Mouse (Mus musculus) stomach, postnatal 0 days (tissue): ENCODE data around the gene 4933427D14Rik. TPM values are rescaled to one million over a fixed set of nuclear protein-coding genes. Genes with fewer than 3 reads are reported as not detected.

Experiments used
- ATAC-seq: fragments of 200-750 bp; cut with Nextera tagmentation; 2 replicates; pipeline ENCODE4 v1.8.0; 2017; ENCODE audit not compliant: low FRiP score, low TSS enrichment
- DNase-seq: peaks from one replicate; pipeline ENCODE4 v3.0.0-alpha.2; 2016; ENCODE audit warnings: low spot score
- H3K27ac ChIP-seq: fragments of 300-500 bp; sonication (generic); replicated peaks from 2 replicates; pipeline ENCODE4 v1.5.1; 2014; ENCODE audit warnings: mild to moderate bottlenecking, control low read depth
- H3K27me3 ChIP-seq: fragments of 300-500 bp; sonication (generic); 2 replicates; pipeline ENCODE4 v1.6.1; 2014; ENCODE audit warnings: low read length; ENCODE audit not compliant: control insufficient read depth, insufficient read depth
- H3K36me3 ChIP-seq: fragments of 300-500 bp; sonication (generic); 2 replicates; pipeline ENCODE4 v1.6.1; 2014; ENCODE audit warnings: low read length, mixed read lengths; ENCODE audit not compliant: control insufficient read depth, insufficient read depth
- H3K4me1 ChIP-seq: fragments of 300-500 bp; sonication (generic); replicated peaks from 2 replicates; pipeline ENCODE4 v1.6.1; 2014; ENCODE audit warnings: antibody characterized with exemption; ENCODE audit not compliant: control insufficient read depth, insufficient read depth
- H3K4me2 ChIP-seq: fragments of 300-500 bp; sonication (generic); replicated peaks from 2 replicates; pipeline ENCODE4 v1.6.1; 2014; ENCODE audit warnings: low read depth, mild to moderate bottlenecking, control low read depth, moderate library complexity
- H3K4me3 ChIP-seq: fragments of 300-500 bp; sonication (generic); 2 replicates; pipeline ENCODE4 v1.5.1; 2014; ENCODE audit warnings: low read depth, low read length, control low read depth
- H3K9ac ChIP-seq: fragments of 300-500 bp; sonication (generic); 2 replicates; pipeline ENCODE4 v1.6.1; 2014; ENCODE audit warnings: mild to moderate bottlenecking, low read length, control low read depth, mixed read lengths
- H3K9me3 ChIP-seq: fragments of 300-500 bp; sonication (generic); 2 replicates; pipeline ENCODE4 v1.6.1; 2016; ENCODE audit warnings: low read length; ENCODE audit not compliant: control insufficient read depth
- CTCF ChIP-seq: IDR thresholded peaks from 2 replicates; pipeline ENCODE4 v1.5.1; 2016; ENCODE audit warnings: antibody characterized with exemption, low read depth, mild to moderate bottlenecking, moderate library complexity
- EP300 ChIP-seq: optimal IDR thresholded peaks from 2 replicates; pipeline ENCODE3; 2016; ENCODE audit warnings: antibody characterized with exemption
- WGBS: fragments of 180-500 bp; shearing (Covaris S2); extraction: QIAGEN DNeasy Blood & Tissue Kit; methylation state at CpG from one replicate; pipeline ENCODE4 v1.1.7; 2014; 5-methylcytosine and 5-hydroxymethylcytosine counted together
- polyA plus RNA-seq: library from polyadenylated mRNA; unstranded; fragments of >200 nt; fragmentation: Nextera tagmentation; extraction: Ambion mirVana; gene quantifications from 2 replicates; pipeline ENCODE4 v1.2.1, GENCODE M21; 2015

The 4933427D14Rik gene
- polyA plus RNA-seq, 1 experiment from 2014 or later = 7.2 TPM

GRCm38 (mm10) chr11:72134536-72135382 is 72.5 kb downstream of the 4933427D14Rik start:
- TF ChIP-seq CTCF = no peak
- TF ChIP-seq EP300 = no peak

DNA sequence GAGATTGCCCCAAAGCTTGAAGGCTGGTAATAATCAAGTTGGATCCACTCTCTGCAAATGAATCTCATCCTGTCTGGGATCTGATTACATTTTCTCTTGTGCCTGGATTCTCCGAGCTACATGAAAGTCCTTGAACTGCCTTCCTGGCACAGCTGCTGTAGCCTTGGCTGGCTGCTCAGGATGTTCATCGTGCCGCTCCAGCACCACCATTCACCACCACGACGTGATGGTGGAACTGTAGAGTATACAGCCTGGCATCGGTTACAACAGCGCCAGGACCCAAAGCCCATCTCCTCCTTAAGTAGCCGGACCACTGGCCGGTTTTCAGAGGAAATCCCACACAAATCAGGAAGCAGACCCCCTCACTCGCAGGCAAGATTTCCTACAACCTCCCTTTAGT is 74.2 kb downstream of the 4933427D14Rik start:
- H3K9me3 ChIP-seq = no peaks in the 10 kb centered on the region
- 61% methylated on average over 10 of the region's 10 CpGs for WGBS
- no peak overlapping the region for H3K9ac ChIP-seq
- H3K4me3 ChIP-seq = no peak overlapping the region
- peak overlapping the region; percentile 88 for H3K27ac ChIP-seq
- H3K27me3 ChIP-seq = no peaks in the 10 kb centered on the region
- ATAC-seq (no peak), DNase-seq (no peak)
- TF ChIP-seq EP300 = no peak
- no peak for TF ChIP-seq CTCF
- H3K36me3 ChIP-seq = no peaks in the 10 kb centered on the region
- peaks cover 17% of the 10 kb centered on the region for H3K4me1 ChIP-seq
- no peak overlapping the region for H3K4me2 ChIP-seq

More at GRCm38 (mm10) chr11:72134536-72135382, 72.5 kb downstream of the 4933427D14Rik start:
- Histone ChIP-seq H3K9me3 (no peaks in the 10 kb centered on the region), H3K4me2 (peak overlapping the region; percentile 96), H3K36me3 (no peaks in the 10 kb centered on the region), H3K27ac (peak overlapping the region; percentile 56), H3K27me3 (no peaks in the 10 kb centered on the region), H3K4me3 (peak overlapping the region; percentile 57), H3K4me1 (peaks cover 15% of the 10 kb centered on the region), H3K9ac (peak overlapping the region; percentile 78)
- ATAC-seq (no peak; the same call in 1 of the 2 replicates), DNase-seq (no peak)
- WGBS = 17% methylated on average over 24 of the region's 24 CpGs

GRCm38 (mm10) chr11:72132266-72132665 is 75.0 kb downstream of the 4933427D14Rik start:
- WGBS = 8% methylated on average over 3 of the region's 3 CpGs
- Histone ChIP-seq H3K4me1 (peaks cover 17% of the 10 kb centered on the region), H3K27ac (peak overlapping the region; percentile 88), H3K27me3 (no peaks in the 10 kb centered on the region), H3K9ac (0 out of 2 replicates have a peak overlapping the region, but pooled peaks have one; percentile 48), H3K9me3 (no peaks in the 10 kb centered on the region), H3K4me2 (peak overlapping the region; percentile 25; the same call in 1 of the 2 replicates), H3K36me3 (no peaks in the 10 kb centered on the region), H3K4me3 (no peak overlapping the region)
- ATAC-seq = peak; percentile 46
- no peak for TF ChIP-seq CTCF
- TF ChIP-seq EP300 = no peak
- DNase-seq = peak; percentile 85

DNA sequence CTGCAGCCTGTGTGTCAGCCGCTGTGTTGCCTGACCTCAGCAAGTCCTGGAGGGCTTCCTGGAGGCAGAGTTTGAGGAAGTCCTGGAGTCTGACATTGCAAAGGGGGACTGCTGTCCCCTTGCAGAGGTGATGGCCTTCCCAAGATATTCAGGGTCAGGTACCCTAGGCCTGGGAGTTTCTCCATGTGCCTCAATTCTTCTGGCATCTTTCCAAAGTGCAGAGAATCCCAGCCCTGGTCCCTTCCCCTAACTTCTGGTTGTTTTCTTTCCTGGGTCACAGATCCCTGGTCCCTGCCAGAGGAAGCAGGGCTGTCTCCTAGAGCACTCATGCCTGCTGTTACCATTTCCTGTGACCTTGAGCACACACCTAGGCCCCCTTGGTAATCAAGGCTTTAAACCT is 75.6 kb downstream of the 4933427D14Rik start:
- Histone ChIP-seq H3K4me2 (peak overlapping the region; percentile 25; the same call in 1 of the 2 replicates), H3K4me1 (peaks cover 17% of the 10 kb centered on the region), H3K9ac (no peak overlapping the region), H3K27me3 (no peaks in the 10 kb centered on the region), H3K9me3 (no peaks in the 10 kb centered on the region), H3K36me3 (no peaks in the 10 kb centered on the region), H3K4me3 (no peak overlapping the region), H3K27ac (peak overlapping the region; percentile 88)
- ATAC-seq (no peak), DNase-seq (no peak)
- 83% methylated on average over 1 of the region's 1 CpGs for WGBS
- TF ChIP-seq CTCF (no peak), EP300 (no peak)

- Histone ChIP-seq H3K27ac (no peak overlapping the region; the same call in 1 of the 2 replicates), H3K27me3 (no peaks in the 10 kb centered on the region), H3K4me1 (peaks cover 17% of the 10 kb centered on the region), H3K9ac (no peak overlapping the region), H3K4me2 (no peak overlapping the region), H3K9me3 (no peaks in the 10 kb centered on the region), H3K4me3 (no peak overlapping the region), H3K36me3 (no peaks in the 10 kb centered on the region)
- no peak for TF ChIP-seq EP300
- TF ChIP-seq CTCF = no peak
- ATAC-seq = no peak
- WGBS = 68% methylated on average over 3 of the region's 3 CpGs
- DNase-seq = no peak
These were observed 76.4 kb downstream of the 4933427D14Rik start for GRCm38 (mm10) chr11:72130905-72131304.

- TF ChIP-seq CTCF = no peak
- TF ChIP-seq EP300 = no peak
- H3K9me3 ChIP-seq = no peaks in the 10 kb centered on the region
- DNase-seq (no peak), ATAC-seq (peak; percentile 8; the same call in 1 of the 2 replicates)
- no peak overlapping the region for H3K9ac ChIP-seq
- peak overlapping the region; percentile 30; the same call in 1 of the 2 replicates for H3K4me2 ChIP-seq
- H3K4me3 ChIP-seq = no peak overlapping the region
- H3K36me3 ChIP-seq = no peaks in the 10 kb centered on the region
- no peaks in the 10 kb centered on the region for H3K27me3 ChIP-seq
- H3K27ac ChIP-seq = peak overlapping the region; percentile 67
- WGBS = 63% methylated on average over 3 of the region's 3 CpGs
- peaks cover 17% of the 10 kb centered on the region for H3K4me1 ChIP-seq
These were observed 76.8 kb downstream of the 4933427D14Rik start for GRCm38 (mm10) chr11:72130472-72130871.
